In genomic region chr15:98139763-98140162, GRCm38 (mm10) we compare ENCODE assay signal across 19 mouse cellular contexts. TPM values are rescaled to one million over a fixed set of nuclear protein-coding genes. Genes with fewer than 3 reads are reported as not detected.
DNase-seq lines count a peak whose midpoint lies in the region; ATAC-seq and TF ChIP-seq lines count a peak whose summit lies in the region.
"Had no signal": no experiment of that assay in that cellular context is flagged by ENCODE, and none has a peak within 500 bp of the region (broad histone marks: within the 10 kb centered on the region; RNA-seq: fewer than 3 reads in every experiment).

No protein-coding gene starts in this region.

- H3K9me3 ChIP-seq in kidney, embryonic 16.5 days (ENCODE audit: low read length): no peaks in the 10 kb centered on the region
- H3K9me3 ChIP-seq in intestine, embryonic 15.5 days: no peaks in the 10 kb centered on the region
- no peaks in the 10 kb centered on the region for H3K9me3 ChIP-seq in midbrain, embryonic 10.5 days (replicated peaks)
- H3K9me3 ChIP-seq in forebrain, embryonic 10.5 days: no peaks in the 10 kb centered on the region
- H3K9me3 ChIP-seq: hindbrain, embryonic 15.5 days; midbrain, embryonic 15.5 days had no signal

- TF ChIP-seq POLR2A in small intestine, adult 2 months (IDR thresholded peaks at IDR 0.05; ENCODE audit: low read depth, low read length): no peak

- no peaks in the 10 kb centered on the region for H3K27me3 ChIP-seq in kidney, embryonic 16.5 days (ENCODE audit: insufficient read depth, low read length)
- H3K27me3 ChIP-seq in intestine, embryonic 15.5 days (replicated peaks): no peaks in the 10 kb centered on the region
- H3K27me3 ChIP-seq in small intestine, adult 2 months (ENCODE audit: control insufficient read depth, insufficient read depth, low read length): no peaks in the 10 kb centered on the region
- no peaks in the 10 kb centered on the region for H3K27me3 ChIP-seq in midbrain, embryonic 10.5 days (ENCODE audit: low read depth, poor library complexity, severe bottlenecking)
- no peaks in the 10 kb centered on the region for H3K27me3 ChIP-seq in forebrain, embryonic 10.5 days (ENCODE audit: poor library complexity, severe bottlenecking)
- H3K27me3 ChIP-seq: hindbrain, embryonic 15.5 days; midbrain, embryonic 15.5 days had no signal

- no peak overlapping the region for H3K4me2 ChIP-seq in kidney, embryonic 16.5 days (replicated peaks; ENCODE audit: low read depth, low read length)
- H3K4me2 ChIP-seq in intestine, embryonic 15.5 days (replicated peaks): no peak overlapping the region
- H3K4me2 ChIP-seq: hindbrain, embryonic 15.5 days; midbrain, embryonic 15.5 days had no signal

- peak; percentile 63; the same call in 1 of the 2 replicates for ATAC-seq in kidney, embryonic 16.5 days (ENCODE audit: low FRiP score, low TSS enrichment)
- ATAC-seq in intestine, embryonic 15.5 days: peak; percentile 90
- ATAC-seq: activated CD4-positive, CD25-positive, alpha-beta regulatory T cell, adult 4 months; CD4-positive, CD25-positive, alpha-beta regulatory T cell, adult 4 months; midbrain, embryonic 15.5 days had no signal

- WGBS in kidney, embryonic 16.5 days: 55% methylated on average over 7 of the region's 7 CpGs
- WGBS in intestine, embryonic 15.5 days: 47% methylated on average over 7 of the region's 7 CpGs
- 40% methylated on average over 7 of the region's 7 CpGs for WGBS in small intestine, adult 2 months
- 90% methylated on average over 7 of the region's 7 CpGs for WGBS in midbrain, embryonic 10.5 days
- WGBS in forebrain, embryonic 10.5 days: 88% methylated on average over 7 of the region's 7 CpGs

- H3K4me1 ChIP-seq in kidney, embryonic 16.5 days (ENCODE audit: insufficient read depth, low read length): peaks cover 17% of the 10 kb centered on the region
- H3K4me1 ChIP-seq in intestine, embryonic 15.5 days (replicated peaks): peaks cover 3% of the 10 kb centered on the region; the same call in 1 of the 2 replicates
- peaks cover 9% of the 10 kb centered on the region for H3K4me1 ChIP-seq in small intestine, adult 2 months (ENCODE audit: control insufficient read depth, insufficient read depth, insufficient read length, low read length)
- H3K4me1 ChIP-seq in midbrain, embryonic 10.5 days: peaks cover 6% of the 10 kb centered on the region
- H3K4me1 ChIP-seq in forebrain, embryonic 10.5 days: peaks cover 12% of the 10 kb centered on the region

- no peak overlapping the region for H3K4me3 ChIP-seq in kidney, embryonic 16.5 days (ENCODE audit: low read length)
- no peak overlapping the region for H3K4me3 ChIP-seq in intestine, embryonic 15.5 days (replicated peaks)
- H3K4me3 ChIP-seq in small intestine, adult 2 months (ENCODE audit: low read depth, low read length): no peak overlapping the region
- H3K4me3 ChIP-seq in midbrain, embryonic 10.5 days: no peak overlapping the region
- H3K4me3 ChIP-seq in forebrain, embryonic 10.5 days: no peak overlapping the region
- H3K4me3 ChIP-seq: erythroblast, embryonic 14.5 days; hindbrain, embryonic 15.5 days; midbrain, embryonic 15.5 days had no signal

- peaks cover 54% of the 10 kb centered on the region for H3K36me3 ChIP-seq in kidney, embryonic 16.5 days (ENCODE audit: insufficient read depth, low read length)
- H3K36me3 ChIP-seq in intestine, embryonic 15.5 days: peaks cover 28% of the 10 kb centered on the region
- peaks cover 48% of the 10 kb centered on the region for H3K36me3 ChIP-seq in small intestine, adult 2 months (ENCODE audit: control insufficient read depth, insufficient read depth, low read length)
- peaks cover 74% of the 10 kb centered on the region for H3K36me3 ChIP-seq in midbrain, embryonic 10.5 days
- peaks cover 73% of the 10 kb centered on the region for H3K36me3 ChIP-seq in forebrain, embryonic 10.5 days (replicated peaks)

- no peak overlapping the region for H3K9ac ChIP-seq in kidney, embryonic 16.5 days (replicated peaks; ENCODE audit: low read length)
- H3K9ac ChIP-seq in intestine, embryonic 15.5 days: no peak overlapping the region
- H3K9ac ChIP-seq: hindbrain, embryonic 15.5 days; liver, embryonic 14.5 days; midbrain, embryonic 15.5 days had no signal

- DNase-seq in kidney, adult 11 months: no peak
- peak; percentile 13 for DNase-seq in MEL-GATA-1-ER (ENCODE audit: extremely low read depth, low read depth)
- DNase-seq in midbrain, embryonic 10.5 days (ENCODE audit: low spot score): no peak
- DNase-seq in forebrain, embryonic 10.5 days (ENCODE audit: extremely low spot score, low spot score): no peak
- DNase-seq in embryo, embryonic 9.5 days (ENCODE audit: extremely low spot score): no peak
- DNase-seq: adrenal gland, postnatal 36 days; cerebellum, postnatal 10 days; layer of hippocampus, postnatal 36 days; lung, postnatal 4 days had no signal

- no peak overlapping the region for H3K27ac ChIP-seq in kidney, embryonic 16.5 days (ENCODE audit: low read length)
- H3K27ac ChIP-seq in intestine, embryonic 15.5 days: no peak overlapping the region
- peak overlapping the region; percentile 47 for H3K27ac ChIP-seq in small intestine, adult 2 months (ENCODE audit: insufficient read depth, low read depth, low read length)
- no peak overlapping the region for H3K27ac ChIP-seq in midbrain, embryonic 10.5 days (replicated peaks)
- H3K27ac ChIP-seq in forebrain, embryonic 10.5 days: no peak overlapping the region
- H3K27ac ChIP-seq: hindbrain, embryonic 15.5 days; liver, embryonic 14.5 days; midbrain, embryonic 15.5 days had no signal

- no peak for TF ChIP-seq CTCF in small intestine, adult 2 months (IDR thresholded peaks at IDR 0.05; ENCODE audit: extremely low read depth, insufficient read length, insufficient replicate concordance, low read depth, low read length)

RNA-seq across cellular contexts. Expression of gene Asb8, which starts 25.7 kb away (rescaled TPM):
- polyA plus RNA-seq in kidney, embryonic 16.5 days (2015; fragmentation: Nextera tagmentation; extraction: Ambion mirVana): 59.6 and 60.2 TPM in 2 replicates
- polyA plus RNA-seq in intestine, embryonic 15.5 days (2015; fragmentation: Nextera tagmentation; extraction: Ambion mirVana): 46.6 and 49.5 TPM in 2 replicates
- polyA plus RNA-seq in small intestine, adult 2 months (2012; rRNA removed): 15.8 and 27.3 TPM in 2 replicates
- polyA plus RNA-seq in midbrain, embryonic 10.5 days (2016; fragmentation: Nextera tagmentation; extraction: Ambion mirVana): 41.7 and 47.2 TPM in 2 replicates
- polyA plus RNA-seq in forebrain, embryonic 10.5 days (2016; fragmentation: Nextera tagmentation; extraction: Ambion mirVana): 40.7 and 40.8 TPM in 2 replicates

RNA-seq across cellular contexts. Expression of gene Ccdc184, which starts 27.2 kb away (rescaled TPM):
- 1.8 and 2.1 TPM in 2 replicates for polyA plus RNA-seq in kidney, embryonic 16.5 days (2015; fragmentation: Nextera tagmentation; extraction: Ambion mirVana)
- polyA plus RNA-seq in intestine, embryonic 15.5 days (2015; fragmentation: Nextera tagmentation; extraction: Ambion mirVana): 1.6 and 1.7 TPM in 2 replicates
- 0.22 and 0.43 TPM in 2 replicates for polyA plus RNA-seq in small intestine, adult 2 months (2012; rRNA removed)
- polyA plus RNA-seq in midbrain, embryonic 10.5 days (2016; fragmentation: Nextera tagmentation; extraction: Ambion mirVana): 7.3 and 11.2 TPM in 2 replicates
- 4.4 and 4.6 TPM in 2 replicates for polyA plus RNA-seq in forebrain, embryonic 10.5 days (2016; fragmentation: Nextera tagmentation; extraction: Ambion mirVana)
- polyA plus RNA-seq: erythroblast, embryonic 14.5 days; liver, embryonic 14.5 days had no signal

RNA-seq across cellular contexts. Expression of gene Senp1, which starts 46.2 kb away (rescaled TPM):
- 29.9 and 31.3 TPM in 2 replicates for polyA plus RNA-seq in kidney, embryonic 16.5 days (2015; fragmentation: Nextera tagmentation; extraction: Ambion mirVana)
- 26.5 and 27.4 TPM in 2 replicates for polyA plus RNA-seq in intestine, embryonic 15.5 days (2015; fragmentation: Nextera tagmentation; extraction: Ambion mirVana)
- 3.2 and 5.5 TPM in 2 replicates for polyA plus RNA-seq in small intestine, adult 2 months (2012; rRNA removed)
- 46.2 and 47.3 TPM in 2 replicates for polyA plus RNA-seq in midbrain, embryonic 10.5 days (2016; fragmentation: Nextera tagmentation; extraction: Ambion mirVana)
- polyA plus RNA-seq in forebrain, embryonic 10.5 days (2016; fragmentation: Nextera tagmentation; extraction: Ambion mirVana): 48.9 and 49.4 TPM in 2 replicates

RNA-seq across cellular contexts. Expression of gene Pfkm, which starts 47.4 kb away (rescaled TPM):
- 45.7 and 45.8 TPM in 2 replicates for polyA plus RNA-seq in kidney, embryonic 16.5 days (2015; fragmentation: Nextera tagmentation; extraction: Ambion mirVana)
- polyA plus RNA-seq in intestine, embryonic 15.5 days (2015; fragmentation: Nextera tagmentation; extraction: Ambion mirVana): 27.9 and 28.4 TPM in 2 replicates
- polyA plus RNA-seq in small intestine, adult 2 months (2012; rRNA removed): 4.3 and 4.8 TPM in 2 replicates
- polyA plus RNA-seq in midbrain, embryonic 10.5 days (2016; fragmentation: Nextera tagmentation; extraction: Ambion mirVana): 36.3 and 43.1 TPM in 2 replicates
- 37.8 and 38.2 TPM in 2 replicates for polyA plus RNA-seq in forebrain, embryonic 10.5 days (2016; fragmentation: Nextera tagmentation; extraction: Ambion mirVana)

RNA-seq across cellular contexts. Expression of gene Olfr288, which starts 55.6 kb away (rescaled TPM):
- polyA plus RNA-seq in kidney, embryonic 16.5 days (2015; fragmentation: Nextera tagmentation; extraction: Ambion mirVana): not detected in 2 replicates
- not detected in 2 replicates for polyA plus RNA-seq in intestine, embryonic 15.5 days (2015; fragmentation: Nextera tagmentation; extraction: Ambion mirVana)
- not detected in 2 replicates for polyA plus RNA-seq in small intestine, adult 2 months (2012; rRNA removed)
- not detected in 2 replicates for polyA plus RNA-seq in midbrain, embryonic 10.5 days (2016; fragmentation: Nextera tagmentation; extraction: Ambion mirVana)
- not detected in 2 replicates for polyA plus RNA-seq in forebrain, embryonic 10.5 days (2016; fragmentation: Nextera tagmentation; extraction: Ambion mirVana)
- polyA plus RNA-seq: activated CD4-positive, CD25-positive, alpha-beta regulatory T cell, adult 4 months; CD4-positive, CD25-positive, alpha-beta regulatory T cell, adult 4 months; erythroblast, embryonic 14.5 days; heart, postnatal 0 days; hindbrain, embryonic 15.5 days; liver, embryonic 14.5 days; midbrain, embryonic 15.5 days had no signal
